Mouse (Mus musculus): Measurements from ENCODE around the gene Natd1. TPM values are rescaled to one million over a fixed set of nuclear protein-coding genes. Genes with fewer than 3 reads are reported as not detected.
A peak's percentile ranks its signal among the peaks of the same experiment; 100 is the strongest.
"Not testable (repeated sequence)": the region's sequence is repeated elsewhere in the genome, so short reads cannot be mapped to it uniquely, and the experiment has no call there.

The Natd1 gene
- polyA plus RNA-seq, 1 experiment from 2014 or later = 12.1 TPM

- Histone ChIP-seq H3K27ac (peak overlapping the region; percentile 97), H3K27me3 (replicated peaks) (no peaks in the 10 kb centered on the region), H3K4me2 (peak overlapping the region; percentile 59), H3K4me1 (peaks cover 29% of the 10 kb centered on the region), H3K36me3 (no peaks in the 10 kb centered on the region), H3K9me3 (no peaks in the 10 kb centered on the region), H3K9ac (peak overlapping the region; percentile 49; the same call in 1 of the 2 replicates), H3K4me3 (replicated peaks) (peak overlapping the region; percentile 100)
- ATAC-seq (ENCODE audit: insufficient read depth, low FRiP score, low read depth) = no peak
- WGBS = 1% methylated on average over 11 of the region's 11 CpGs
These were observed 35.1 kb downstream of the Natd1 start for GRCm38 (mm10) chr11:60879423-60879822.

GRCm38 (mm10) chr11:60878675-60879294 is 35.8 kb downstream of the Natd1 start, which contains the start of gene Tmem11:
TSS of gene Tmem11 (minus strand) at chr11:60879272.
- peak within 1 kb of the TSS; percentile 97 for H3K27ac ChIP-seq
- H3K9ac ChIP-seq = peak within 1 kb of the TSS; percentile 85
- under 1% methylated on average over 62 of the region's 62 CpGs for WGBS
- H3K9me3 ChIP-seq = no peaks in the 10 kb centered on the region
- H3K4me1 ChIP-seq = peaks cover 34% of the 10 kb centered on the region
- ATAC-seq (ENCODE audit: insufficient read depth, low FRiP score, low read depth) = peak; percentile 99
- H3K4me3 ChIP-seq (replicated peaks) = peak within 1 kb of the TSS; percentile 100
- H3K36me3 ChIP-seq = no peaks in the 10 kb centered on the region
- no peaks in the 10 kb centered on the region for H3K27me3 ChIP-seq (replicated peaks)
- peak within 1 kb of the TSS; percentile 69 for H3K4me2 ChIP-seq

GRCm38 (mm10) chr11:60878056-60878612 is 36.4 kb downstream of the Natd1 start:
- under 1% methylated on average over 50 of the region's 52 CpGs for WGBS
- H3K36me3 ChIP-seq = no peaks in the 10 kb centered on the region
- H3K9ac ChIP-seq = peak overlapping the region; percentile 85
- H3K4me3 ChIP-seq (replicated peaks) = peak overlapping the region; percentile 100
- peaks cover 34% of the 10 kb centered on the region for H3K4me1 ChIP-seq
- no peaks in the 10 kb centered on the region for H3K27me3 ChIP-seq (replicated peaks)
- no peaks in the 10 kb centered on the region for H3K9me3 ChIP-seq
- peak overlapping the region; percentile 69 for H3K4me2 ChIP-seq
- peak; percentile 57 for ATAC-seq (ENCODE audit: insufficient read depth, low FRiP score, low read depth)
- H3K27ac ChIP-seq = peak overlapping the region; percentile 97

- Histone ChIP-seq H3K36me3 (peaks cover 5% of the 10 kb centered on the region; the same call in 1 of the 2 replicates), H3K9me3 (no peaks in the 10 kb centered on the region), H3K4me2 (no peak overlapping the region), H3K27ac (peak overlapping the region; percentile 45; the same call in 1 of the 2 replicates), H3K27me3 (replicated peaks) (no peaks in the 10 kb centered on the region), H3K9ac (no peak overlapping the region), H3K4me3 (replicated peaks) (no peak overlapping the region), H3K4me1 (peaks cover 48% of the 10 kb centered on the region)
- 67% methylated on average over 6 of the region's 6 CpGs for WGBS
- no peak for ATAC-seq (ENCODE audit: insufficient read depth, low FRiP score, low read depth)
These were observed 41.4 kb downstream of the Natd1 start for GRCm38 (mm10) chr11:60873101-60873500.

- H3K4me1 ChIP-seq = peaks cover 35% of the 10 kb centered on the region
These were observed 43.1 kb downstream of the Natd1 start for GRCm38 (mm10) chr11:60871409-60871808.

GRCm38 (mm10) chr11:60869471-60869870 is 45.1 kb downstream of the Natd1 start:
- H3K4me1 ChIP-seq = peaks cover 20% of the 10 kb centered on the region
- H3K9me3 ChIP-seq; H3K4me3 ChIP-seq (replicated peaks); ATAC-seq (ENCODE audit: insufficient read depth, low FRiP score, low read depth); H3K4me2 ChIP-seq; H3K27ac ChIP-seq; H3K36me3 ChIP-seq; H3K9ac ChIP-seq; H3K27me3 ChIP-seq (replicated peaks): not testable (repeated sequence)
- WGBS = 92% methylated on average over 6 of the region's 6 CpGs

More at GRCm38 (mm10) chr11:60871409-60871808, 43.1 kb downstream of the Natd1 start:
- no peak overlapping the region for H3K4me2 ChIP-seq
- peaks cover 5% of the 10 kb centered on the region; the same call in 1 of the 2 replicates for H3K36me3 ChIP-seq
- no peak overlapping the region for H3K27ac ChIP-seq
- H3K9me3 ChIP-seq = no peaks in the 10 kb centered on the region
- no peaks in the 10 kb centered on the region for H3K27me3 ChIP-seq (replicated peaks)
- H3K9ac ChIP-seq = no peak overlapping the region
- 37% methylated on average over 4 of the region's 4 CpGs for WGBS
- no peak overlapping the region for H3K4me3 ChIP-seq (replicated peaks)
- ATAC-seq (ENCODE audit: insufficient read depth, low FRiP score, low read depth) = no peak

GRCm38 (mm10) chr11:60867904-60868303 is 46.6 kb downstream of the Natd1 start:
- no peaks in the 10 kb centered on the region for H3K9me3 ChIP-seq
- H3K4me2 ChIP-seq = no peak overlapping the region
- no peak for ATAC-seq (ENCODE audit: insufficient read depth, low FRiP score, low read depth)
- H3K27me3 ChIP-seq (replicated peaks) = no peaks in the 10 kb centered on the region
- H3K27ac ChIP-seq = no peak overlapping the region
- no peak overlapping the region for H3K9ac ChIP-seq
- whole genome bisulfite sequencing = 60% methylated on average over 8 of the region's 8 CpGs
- no peak overlapping the region for H3K4me3 ChIP-seq (replicated peaks)
- H3K36me3 ChIP-seq = peaks cover 14% of the 10 kb centered on the region
- peaks cover 11% of the 10 kb centered on the region; the same call in 1 of the 2 replicates for H3K4me1 ChIP-seq

GRCm38 (mm10) chr11:60867456-60867855 is 47.1 kb downstream of the Natd1 start:
- no peak for ATAC-seq (ENCODE audit: insufficient read depth, low FRiP score, low read depth)
- no peak overlapping the region for H3K4me2 ChIP-seq
- peaks cover 14% of the 10 kb centered on the region for H3K36me3 ChIP-seq
- H3K27ac ChIP-seq = no peak overlapping the region
- H3K4me1 ChIP-seq = peaks cover 7% of the 10 kb centered on the region; the same call in 1 of the 2 replicates
- H3K9me3 ChIP-seq = no peaks in the 10 kb centered on the region
- H3K4me3 ChIP-seq (replicated peaks) = no peak overlapping the region
- WGBS = 86% methylated on average over 3 of the region's 3 CpGs
- H3K27me3 ChIP-seq (replicated peaks) = no peaks in the 10 kb centered on the region
- no peak overlapping the region for H3K9ac ChIP-seq

- ATAC-seq (ENCODE audit: insufficient read depth, low FRiP score, low read depth) = no peak
- H3K4me1 ChIP-seq = no peaks in the 10 kb centered on the region
- H3K4me2 ChIP-seq = no peak overlapping the region
- H3K4me3 ChIP-seq (replicated peaks) = no peak overlapping the region
- no peak overlapping the region for H3K9ac ChIP-seq
- no peak overlapping the region for H3K27ac ChIP-seq
- no peaks in the 10 kb centered on the region for H3K9me3 ChIP-seq
- H3K27me3 ChIP-seq (replicated peaks) = no peaks in the 10 kb centered on the region
- peaks cover 26% of the 10 kb centered on the region for H3K36me3 ChIP-seq
- 68% methylated on average over 2 of the region's 2 CpGs for WGBS
These were observed 48.5 kb downstream of the Natd1 start for GRCm38 (mm10) chr11:60866021-60866420.

GRCm38 (mm10) chr11:60864916-60865315 is 49.6 kb downstream of the Natd1 start:
- no peak for ATAC-seq (ENCODE audit: insufficient read depth, low FRiP score, low read depth)
- H3K4me2 ChIP-seq = no peak overlapping the region
- H3K27me3 ChIP-seq (replicated peaks) = no peaks in the 10 kb centered on the region
- H3K4me1 ChIP-seq = no peaks in the 10 kb centered on the region
- H3K9ac ChIP-seq = no peak overlapping the region
- H3K27ac ChIP-seq = no peak overlapping the region
- H3K36me3 ChIP-seq = peaks cover 28% of the 10 kb centered on the region
- no peak overlapping the region for H3K4me3 ChIP-seq (replicated peaks)
- no peaks in the 10 kb centered on the region for H3K9me3 ChIP-seq
- 89% methylated on average over 14 of the region's 14 CpGs for WGBS

GRCm38 (mm10) chr11:60864166-60864565 is 50.4 kb downstream of the Natd1 start:
- peaks cover 30% of the 10 kb centered on the region for H3K36me3 ChIP-seq
- no peak overlapping the region for H3K9ac ChIP-seq
- 91% methylated on average over 2 of the region's 2 CpGs for WGBS
- no peak for ATAC-seq (ENCODE audit: insufficient read depth, low FRiP score, low read depth)
- no peak overlapping the region for H3K27ac ChIP-seq
- no peaks in the 10 kb centered on the region for H3K27me3 ChIP-seq (replicated peaks)
- no peaks in the 10 kb centered on the region for H3K4me1 ChIP-seq
- H3K4me3 ChIP-seq (replicated peaks) = no peak overlapping the region
- H3K4me2 ChIP-seq = no peak overlapping the region
- no peaks in the 10 kb centered on the region for H3K9me3 ChIP-seq

GRCm38 (mm10) chr11:60863196-60863595 is 51.4 kb downstream of the Natd1 start:
- Histone ChIP-seq H3K9ac (no peak overlapping the region), H3K27ac (no peak overlapping the region), H3K4me2 (no peak overlapping the region), H3K4me3 (replicated peaks) (no peak overlapping the region), H3K27me3 (replicated peaks) (no peaks in the 10 kb centered on the region), H3K36me3 (peaks cover 25% of the 10 kb centered on the region), H3K4me1 (no peaks in the 10 kb centered on the region), H3K9me3 (no peaks in the 10 kb centered on the region)
- no peak for ATAC-seq (ENCODE audit: insufficient read depth, low FRiP score, low read depth)
- WGBS = 77% methylated on average over 4 of the region's 4 CpGs
